Mouse (Mus musculus) heart, postnatal 0 days (tissue): ENCODE measurements around the gene 4930451I11Rik.

ENCODE experiments used
- CTCF ChIP-seq: IDR thresholded peaks from 2 replicates; pipeline ENCODE4 v1.5.1; 2016; ENCODE audit warnings: antibody characterized with exemption, control low read depth, low read depth
- EP300 ChIP-seq: IDR thresholded peaks from 2 replicates; pipeline ENCODE4 v1.6.1; 2016; ENCODE audit warnings: antibody characterized with exemption, low read depth

- TF ChIP-seq CTCF (no peak), EP300 (no peak)
Observed at GRCm38 (mm10) chr7:126803751-126804150, 27.7 kb downstream of the 4930451I11Rik start.
